Mouse (Mus musculus) stomach, embryonic 14.5 days (tissue): ENCODE measurements around the gene Slx4ip. TPM values are rescaled to one million over a fixed set of nuclear protein-coding genes. Genes with fewer than 3 reads are reported as not detected.

Experiments used
- ATAC-seq: fragments of 200-750 bp; cut with Nextera tagmentation; 2 replicates; pipeline ENCODE4 v1.8.0; 2017; ENCODE audit warnings: low read depth, moderate TSS enrichment; ENCODE audit not compliant: insufficient number of reproducible peaks, insufficient read depth, low FRiP score
- H3K27ac ChIP-seq: fragments of 300-500 bp; sonication (generic); 2 replicates; pipeline ENCODE4 v1.5.1; 2014; ENCODE audit warnings: mild to moderate bottlenecking, low read length, moderate library complexity, mixed read lengths
- H3K27me3 ChIP-seq: fragments of 300-500 bp; sonication (generic); 2 replicates; pipeline ENCODE4 v1.6.1; 2014; ENCODE audit warnings: low read length, control low read depth, mixed read lengths; ENCODE audit not compliant: control insufficient read depth, insufficient read depth
- H3K36me3 ChIP-seq: fragments of 300-500 bp; sonication (generic); 2 replicates; pipeline ENCODE4 v1.6.1; 2014; ENCODE audit warnings: mild to moderate bottlenecking, control low read depth, low read length, moderate library complexity, mixed read lengths; ENCODE audit not compliant: control insufficient read depth, insufficient read depth
- H3K4me1 ChIP-seq: fragments of 300-500 bp; sonication (generic); 2 replicates; pipeline ENCODE4 v1.6.1; 2014; ENCODE audit warnings: low read length, control low read depth, mixed read lengths; ENCODE audit not compliant: control insufficient read depth, insufficient read depth
- H3K4me2 ChIP-seq: fragments of 300-500 bp; sonication (generic); replicated peaks from 2 replicates; pipeline ENCODE4 v1.6.1; 2014; ENCODE audit warnings: low read depth, low read length, control low read depth
- H3K4me3 ChIP-seq: fragments of 300-500 bp; sonication (generic); 2 replicates; pipeline ENCODE4 v1.5.1; 2014; ENCODE audit warnings: low read depth, low read length, control low read depth
- H3K9ac ChIP-seq: fragments of 300-500 bp; sonication (generic); replicated peaks from 2 replicates; pipeline ENCODE4 v1.6.1; 2014; ENCODE audit warnings: low read depth, mild to moderate bottlenecking, control low read depth, low read length, moderate library complexity, mixed read lengths
- H3K9me3 ChIP-seq: fragments of 300-500 bp; sonication (generic); 2 replicates; pipeline ENCODE4 v1.6.1; 2016; ENCODE audit warnings: low read depth, low read length, control low read depth; ENCODE audit not compliant: control insufficient read depth
- WGBS: fragments of 180-500 bp; shearing (Covaris S2); extraction: QIAGEN DNeasy Blood & Tissue Kit; methylation state at CpG from one replicate; pipeline ENCODE4 v1.1.7; 2014; 5-methylcytosine and 5-hydroxymethylcytosine counted together
- polyA plus RNA-seq: library from polyadenylated mRNA; unstranded; fragments of >200 nt; fragmentation: Nextera tagmentation; extraction: Ambion mirVana; gene quantifications from 2 replicates; pipeline ENCODE4 v1.2.1, GENCODE M21; 2014

Slx4ip gene
- polyA plus RNA-seq, 1 experiment from 2014 or later, result 6.2 TPM

- H3K9me3 ChIP-seq, result no peaks in the 10 kb centered on the region
- H3K36me3 ChIP-seq, result no peaks in the 10 kb centered on the region
- no peak overlapping the region for H3K27ac ChIP-seq
- H3K4me2 ChIP-seq, result no peak overlapping the region
- H3K4me3 ChIP-seq, result no peak overlapping the region
- no peak for ATAC-seq
- H3K9ac ChIP-seq, result no peak overlapping the region
- 86% methylated on average over 1 of the region's 1 CpGs for WGBS
- H3K27me3 ChIP-seq, result no peaks in the 10 kb centered on the region
- H3K4me1 ChIP-seq, result no peaks in the 10 kb centered on the region
Measured at GRCm38 (mm10) chr2:137063829-137064228, 172.8 kb downstream of the Slx4ip start.

GRCm38 (mm10) chr2:137064513-137064912 lies 173.5 kb downstream of the Slx4ip start:
- H3K9ac ChIP-seq, result no peak overlapping the region
- H3K36me3 ChIP-seq, result no peaks in the 10 kb centered on the region
- no peak overlapping the region for H3K27ac ChIP-seq
- no peaks in the 10 kb centered on the region for H3K4me1 ChIP-seq
- no peaks in the 10 kb centered on the region for H3K27me3 ChIP-seq
- H3K9me3 ChIP-seq, result no peaks in the 10 kb centered on the region
- no peak overlapping the region for H3K4me3 ChIP-seq
- ATAC-seq, result no peak
- WGBS, result 86% methylated on average over 3 of the region's 3 CpGs
- no peak overlapping the region for H3K4me2 ChIP-seq

GRCm38 (mm10) chr2:137067479-137068110 lies 176.6 kb downstream of the Slx4ip start:
- Histone ChIP-seq H3K27me3 (no peaks in the 10 kb centered on the region), H3K36me3 (no peaks in the 10 kb centered on the region), H3K4me2 (no peak overlapping the region), H3K4me1 (no peaks in the 10 kb centered on the region), H3K9ac (no peak overlapping the region), H3K4me3 (no peak overlapping the region), H3K9me3 (no peaks in the 10 kb centered on the region), H3K27ac (no peak overlapping the region)
- 79% methylated on average over 10 of the region's 10 CpGs for WGBS
- no peak for ATAC-seq

DNA sequence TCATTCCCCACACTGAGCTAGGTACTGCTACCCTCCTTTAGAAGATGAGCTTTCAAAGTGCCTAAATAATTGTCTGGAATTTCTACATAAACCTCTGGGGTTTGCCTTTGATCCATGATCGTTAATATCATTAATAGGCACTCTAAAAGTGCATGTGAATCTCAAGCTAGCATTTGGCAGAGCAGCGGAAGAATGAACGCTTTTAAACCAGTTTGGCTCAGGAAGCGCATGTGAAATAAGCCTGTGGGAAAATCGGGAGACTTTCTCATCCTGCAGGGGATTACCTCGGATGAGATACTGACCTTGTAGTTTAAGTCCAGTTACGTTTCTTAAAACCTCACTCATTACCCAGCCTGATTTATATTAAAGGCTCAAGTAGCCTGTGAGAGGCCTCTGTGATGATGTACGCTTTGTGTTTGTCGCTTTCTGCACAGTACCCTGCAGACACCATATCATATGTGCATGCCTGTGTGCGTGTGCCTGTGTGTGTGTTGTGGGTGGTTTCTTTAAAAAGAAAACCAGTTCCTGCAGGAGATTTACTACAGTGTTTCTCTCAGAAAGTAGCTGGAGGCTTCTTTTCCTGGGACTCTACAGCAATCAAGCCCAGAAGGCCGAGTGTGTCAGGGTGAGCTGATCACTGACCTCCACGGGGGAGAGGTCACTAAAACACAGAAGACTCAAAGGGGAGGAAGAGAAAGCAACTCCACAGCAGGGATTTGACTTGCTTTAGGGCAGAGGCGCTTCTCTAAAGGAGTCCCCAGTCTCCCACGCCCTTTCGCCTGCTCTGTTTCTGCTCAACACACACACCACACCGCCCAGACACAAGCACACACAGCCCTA lies 182.7 kb downstream of the Slx4ip start:
- no peak for ATAC-seq
- WGBS, result 50% methylated on average over 16 of the region's 16 CpGs
- no peak overlapping the region for H3K4me2 ChIP-seq
- no peaks in the 10 kb centered on the region for H3K36me3 ChIP-seq
- no peak overlapping the region for H3K9ac ChIP-seq
- peak overlapping the region; percentile 27; the same call in 1 of the 2 replicates for H3K27ac ChIP-seq
- H3K9me3 ChIP-seq, result no peaks in the 10 kb centered on the region
- no peak overlapping the region for H3K4me3 ChIP-seq
- no peaks in the 10 kb centered on the region for H3K27me3 ChIP-seq
- 0 out of 2 replicates have a peak, but pooled peaks cover 4% of the 10 kb centered on the region for H3K4me1 ChIP-seq

DNA sequence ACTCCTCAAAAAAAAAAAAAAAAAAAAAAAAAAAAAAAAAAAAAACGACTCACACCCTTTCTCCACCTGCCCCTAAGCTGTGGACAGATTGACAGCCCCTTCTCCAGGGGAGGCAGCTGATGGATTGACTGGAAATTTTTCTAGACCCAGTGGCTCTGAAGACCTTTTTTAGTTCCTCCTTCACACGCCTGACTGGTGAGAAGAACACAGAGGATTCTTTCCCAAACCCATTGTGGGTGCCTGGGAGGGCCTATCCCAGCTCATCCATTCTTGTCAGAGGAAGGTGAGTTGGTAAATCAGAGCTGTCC lies 183.2 kb downstream of the Slx4ip start:
- 33% methylated on average over 2 of the region's 2 CpGs for WGBS
- Histone ChIP-seq H3K36me3 (no peaks in the 10 kb centered on the region), H3K9ac (no peak overlapping the region), H3K27ac (no peak overlapping the region), H3K4me1 (0 out of 2 replicates have a peak, but pooled peaks cover 4% of the 10 kb centered on the region), H3K4me2 (no peak overlapping the region), H3K27me3 (no peaks in the 10 kb centered on the region), H3K9me3 (no peaks in the 10 kb centered on the region), H3K4me3 (no peak overlapping the region)
- ATAC-seq, result no peak

GRCm38 (mm10) chr2:137078771-137079170 lies 187.8 kb downstream of the Slx4ip start:
- no peak overlapping the region for H3K9ac ChIP-seq
- no peak overlapping the region for H3K4me2 ChIP-seq
- ATAC-seq, result no peak
- peaks cover 13% of the 10 kb centered on the region for H3K36me3 ChIP-seq
- no peaks in the 10 kb centered on the region for H3K27me3 ChIP-seq
- no peak overlapping the region for H3K4me3 ChIP-seq
- H3K27ac ChIP-seq, result no peak overlapping the region
- 68% methylated on average over 4 of the region's 4 CpGs for WGBS
- no peaks in the 10 kb centered on the region for H3K9me3 ChIP-seq
- peaks cover 6% of the 10 kb centered on the region for H3K4me1 ChIP-seq

GRCm38 (mm10) chr2:137079721-137080320 lies 188.8 kb downstream of the Slx4ip start:
- peaks cover 3% of the 10 kb centered on the region for H3K4me1 ChIP-seq
- no peak for ATAC-seq
- no peaks in the 10 kb centered on the region for H3K9me3 ChIP-seq
- WGBS, result 24% methylated on average over 10 of the region's 10 CpGs
- no peaks in the 10 kb centered on the region for H3K27me3 ChIP-seq
- H3K36me3 ChIP-seq, result peaks cover 23% of the 10 kb centered on the region
- no peak overlapping the region for H3K4me3 ChIP-seq
- H3K4me2 ChIP-seq, result no peak overlapping the region
- H3K9ac ChIP-seq, result no peak overlapping the region
- H3K27ac ChIP-seq, result no peak overlapping the region

GRCm38 (mm10) chr2:137080468-137080867 lies 189.4 kb downstream of the Slx4ip start:
- Histone ChIP-seq H3K27ac (no peak overlapping the region), H3K9me3 (no peaks in the 10 kb centered on the region), H3K9ac (no peak overlapping the region), H3K4me1 (peaks cover 3% of the 10 kb centered on the region), H3K27me3 (no peaks in the 10 kb centered on the region), H3K4me2 (no peak overlapping the region), H3K36me3 (peaks cover 29% of the 10 kb centered on the region), H3K4me3 (no peak overlapping the region)
- WGBS, result 76% methylated on average over 6 of the region's 6 CpGs
- ATAC-seq, result no peak
